Mouse (Mus musculus) hindbrain, postnatal 0 days (tissue): ENCODE measurements around the gene Hsd11b2. TPM values are rescaled to one million over a fixed set of nuclear protein-coding genes. Genes with fewer than 3 reads are reported as not detected.

ENCODE experiments used
- ATAC-seq: fragments of 200-750 bp; cut with Nextera tagmentation; 2 replicates; pipeline ENCODE4 v1.8.0; 2017; ENCODE audit warnings: mild to moderate bottlenecking, moderate TSS enrichment, moderate library complexity
- DNase-seq: peaks from one replicate; pipeline ENCODE4 v3.0.0-alpha.2; 2015; ENCODE audit warnings: low spot score
- H3K27ac ChIP-seq: fragments of 300-500 bp; sonication (generic); 2 replicates; pipeline ENCODE4 v1.5.1; 2014; ENCODE audit warnings: mild to moderate bottlenecking
- H3K27me3 ChIP-seq: fragments of 300-500 bp; sonication (generic); 2 replicates; pipeline ENCODE4 v1.6.1; 2014; ENCODE audit warnings: low read length, mixed read lengths; ENCODE audit not compliant: insufficient read depth
- H3K36me3 ChIP-seq: fragments of 300-500 bp; sonication (generic); 2 replicates; pipeline ENCODE4 v1.6.1; 2014; ENCODE audit warnings: low read length, mixed read lengths; ENCODE audit not compliant: insufficient read depth
- H3K4me1 ChIP-seq: fragments of 300-500 bp; sonication (generic); 2 replicates; pipeline ENCODE4 v1.6.1; 2014; ENCODE audit warnings: antibody characterized with exemption, low read length, mixed read lengths; ENCODE audit not compliant: insufficient read depth
- H3K4me2 ChIP-seq: fragments of 300-500 bp; sonication (generic); 2 replicates; pipeline ENCODE4 v1.6.1; 2014; ENCODE audit warnings: low read depth, mild to moderate bottlenecking, low read length, moderate library complexity, mixed read lengths
- H3K4me3 ChIP-seq: fragments of 300-500 bp; sonication (generic); 2 replicates; pipeline ENCODE4 v1.5.1; 2014; ENCODE audit warnings: low read length
- H3K9ac ChIP-seq: fragments of 300-500 bp; sonication (generic); replicated peaks from 2 replicates; pipeline ENCODE4 v1.6.1; 2014; ENCODE audit warnings: mild to moderate bottlenecking, low read length, moderate library complexity, mixed read lengths
- H3K9me3 ChIP-seq: fragments of 300-500 bp; sonication (generic); 2 replicates; pipeline ENCODE4 v1.6.1; 2016; ENCODE audit warnings: low read length, mixed read lengths
- CTCF ChIP-seq: IDR thresholded peaks from 2 replicates; pipeline ENCODE4 v1.5.1; 2016; ENCODE audit warnings: antibody characterized with exemption, control low read depth, low read depth
- WGBS: fragments of 180-500 bp; shearing (Covaris S2); extraction: QIAGEN DNeasy Blood & Tissue Kit; methylation state at CpG from one replicate; pipeline ENCODE4 v1.1.7; 2014; 5-methylcytosine and 5-hydroxymethylcytosine counted together
- polyA plus RNA-seq: library from polyadenylated mRNA; unstranded; fragments of >200 nt; fragmentation: Nextera tagmentation; extraction: Ambion mirVana; gene quantifications from 2 replicates; pipeline ENCODE4 v1.2.1, GENCODE M21; 2015
- total RNA-seq: library from RNA; depleted of rRNA; stranded (reverse); fragments of >200 nt; gene quantifications from 2 replicates; pipeline ENCODE4 v1.2.3, GENCODE M21; 2014

Gene Hsd11b2
- total and polyA plus RNA-seq, 2 experiments from 2014 or later = 6.3 to 9.9 TPM

- no peak overlapping the region for H3K4me2 ChIP-seq
- H3K36me3 ChIP-seq = peaks cover 12% of the 10 kb centered on the region; the same call in 1 of the 2 replicates
- no peaks in the 10 kb centered on the region for H3K9me3 ChIP-seq
- no peak for ATAC-seq
- H3K9ac ChIP-seq = no peak overlapping the region
- TF ChIP-seq CTCF = no peak
- H3K4me3 ChIP-seq = no peak overlapping the region
- no peak overlapping the region for H3K27ac ChIP-seq
- no peak for DNase-seq
- WGBS = 98% methylated on average over 2 of the region's 2 CpGs
- H3K4me1 ChIP-seq = peaks cover 26% of the 10 kb centered on the region
- H3K27me3 ChIP-seq = no peaks in the 10 kb centered on the region
Observed at GRCm38 (mm10) chr8:105542808-105543207, 24.3 kb downstream of the Hsd11b2 start.

GRCm38 (mm10) chr8:105543703-105544102, 25.1 kb downstream of the Hsd11b2 start:
- Histone ChIP-seq H3K9ac (no peak overlapping the region), H3K27ac (peak overlapping the region; percentile 54; the same call in 1 of the 2 replicates), H3K36me3 (peaks cover 5% of the 10 kb centered on the region; the same call in 1 of the 2 replicates), H3K27me3 (no peaks in the 10 kb centered on the region), H3K4me3 (no peak overlapping the region), H3K9me3 (no peaks in the 10 kb centered on the region), H3K4me1 (peaks cover 26% of the 10 kb centered on the region), H3K4me2 (no peak overlapping the region)
- DNase-seq (no peak), ATAC-seq (no peak)
- 29% methylated on average over 1 of the region's 1 CpGs for WGBS
- TF ChIP-seq CTCF = no peak

- Histone ChIP-seq H3K4me1 (peaks cover 26% of the 10 kb centered on the region), H3K4me2 (no peak overlapping the region), H3K9me3 (no peaks in the 10 kb centered on the region), H3K4me3 (no peak overlapping the region), H3K27me3 (no peaks in the 10 kb centered on the region), H3K36me3 (no peaks in the 10 kb centered on the region), H3K27ac (peak overlapping the region; percentile 54; the same call in 1 of the 2 replicates), H3K9ac (no peak overlapping the region)
- DNase-seq = peak; percentile 55
- no peak for TF ChIP-seq CTCF
- WGBS = 30% methylated on average over 7 of the region's 7 CpGs
- peak; percentile 74 for ATAC-seq
Observed at GRCm38 (mm10) chr8:105544544-105545205, 26.1 kb downstream of the Hsd11b2 start.

- TF ChIP-seq CTCF = no peak
- DNase-seq = no peak
- WGBS = 69% methylated on average over 3 of the region's 3 CpGs
- ATAC-seq = peak; percentile 14; the same call in 1 of the 2 replicates
- Histone ChIP-seq H3K9me3 (no peaks in the 10 kb centered on the region), H3K27me3 (no peaks in the 10 kb centered on the region), H3K4me1 (peaks cover 26% of the 10 kb centered on the region), H3K27ac (peak overlapping the region; percentile 54; the same call in 1 of the 2 replicates), H3K4me2 (no peak overlapping the region), H3K9ac (no peak overlapping the region), H3K4me3 (no peak overlapping the region), H3K36me3 (no peaks in the 10 kb centered on the region)
Observed at GRCm38 (mm10) chr8:105545249-105545648, 26.7 kb downstream of the Hsd11b2 start.

GRCm38 (mm10) chr8:105546384-105547350, 28.1 kb downstream of the Hsd11b2 start:
- no peaks in the 10 kb centered on the region for H3K36me3 ChIP-seq
- H3K4me1 ChIP-seq = peaks cover 26% of the 10 kb centered on the region
- H3K9me3 ChIP-seq = no peaks in the 10 kb centered on the region
- H3K4me2 ChIP-seq = no peak overlapping the region
- no peaks in the 10 kb centered on the region for H3K27me3 ChIP-seq
- no peak for TF ChIP-seq CTCF
- WGBS = 79% methylated on average over 6 of the region's 6 CpGs
- no peak overlapping the region for H3K4me3 ChIP-seq
- DNase-seq = no peak
- peak; percentile 28; the same call in 1 of the 2 replicates for ATAC-seq
- no peak overlapping the region for H3K9ac ChIP-seq
- H3K27ac ChIP-seq = no peak overlapping the region

- no peak overlapping the region for H3K4me2 ChIP-seq
- no peaks in the 10 kb centered on the region for H3K27me3 ChIP-seq
- no peak overlapping the region for H3K27ac ChIP-seq
- no peak overlapping the region for H3K4me3 ChIP-seq
- DNase-seq = no peak
- 91% methylated on average over 1 of the region's 1 CpGs for WGBS
- H3K4me1 ChIP-seq = peaks cover 22% of the 10 kb centered on the region
- no peaks in the 10 kb centered on the region for H3K9me3 ChIP-seq
- no peak overlapping the region for H3K9ac ChIP-seq
- TF ChIP-seq CTCF = no peak
- no peak for ATAC-seq
- no peaks in the 10 kb centered on the region for H3K36me3 ChIP-seq
Observed at GRCm38 (mm10) chr8:105549506-105549905, 31.0 kb downstream of the Hsd11b2 start.
